Mouse (Mus musculus) small intestine, adult 2 months (tissue): ENCODE measurements around the gene Cmc1. TPM values are rescaled to one million over a fixed set of nuclear protein-coding genes. Genes with fewer than 3 reads are reported as not detected.

Experiments
- H3K27ac ChIP-seq: fragments of 200-500 bp; 2 replicates; pipeline ENCODE4 v1.5.1; 2012; ENCODE audit warnings: low read depth, low read length, control low read depth, inconsistent platforms; ENCODE audit not compliant: insufficient read depth
- H3K27me3 ChIP-seq: fragments of 200-500 bp; 2 replicates; pipeline ENCODE4 v1.6.1; 2012; ENCODE audit warnings: mild to moderate bottlenecking, moderate library complexity, low read length, inconsistent platforms; ENCODE audit not compliant: control insufficient read depth, insufficient read depth
- H3K36me3 ChIP-seq: fragments of 200-500 bp; 2 replicates; pipeline ENCODE4 v1.6.1; 2012; ENCODE audit warnings: mild to moderate bottlenecking, low read length, control low read depth, inconsistent platforms; ENCODE audit not compliant: control insufficient read depth, insufficient read depth
- H3K4me1 ChIP-seq: fragments of 200-500 bp; 2 replicates; pipeline ENCODE4 v1.6.1; 2012; ENCODE audit warnings: low read length, inconsistent platforms, mixed read lengths; ENCODE audit not compliant: control insufficient read depth, insufficient read depth, insufficient read length
- H3K4me3 ChIP-seq: fragments of 200-500 bp; 2 replicates; pipeline ENCODE4 v1.5.1; 2012; ENCODE audit warnings: low read depth, mild to moderate bottlenecking, control low read depth, inconsistent platforms, low read length, moderate library complexity
- CTCF ChIP-seq: fragments of 200-500 bp; IDR thresholded peaks from 2 replicates; pipeline ENCODE4 v1.5.1; 2012; ENCODE audit warnings: low read depth, mild to moderate bottlenecking, control low read depth, inconsistent platforms, low read length, moderate library complexity, mixed read lengths; ENCODE audit not compliant: insufficient replicate concordance, insufficient read length; ENCODE audit errors: extremely low read depth
- POLR2A ChIP-seq: fragments of 200-500 bp; IDR thresholded peaks from 2 replicates; pipeline ENCODE4 v1.6.1; 2012; ENCODE audit warnings: low read depth, mild to moderate bottlenecking, control low read depth, inconsistent platforms, low read length, moderate library complexity
- WGBS: fragments of 180-500 bp; shearing (Covaris S2); methylation state at CpG from one replicate; pipeline ENCODE4 v1.1.7; 2018; 5-methylcytosine and 5-hydroxymethylcytosine counted together
- polyA plus RNA-seq: library from polyadenylated mRNA; depleted of rRNA; stranded (reverse); fragments of >200 nt; gene quantifications from 2 replicates; pipeline ENCODE4 v1.2.3, GENCODE M21; 2012

Gene Cmc1
- polyA plus RNA-seq, 1 experiment: 0.39 TPM

GRCm38 (mm10) chr9:118186776-118187175, 36.8 kb upstream of the Cmc1 start:
- Histone ChIP-seq H3K4me1 (no peaks in the 10 kb centered on the region), H3K36me3 (no peaks in the 10 kb centered on the region), H3K4me3 (no peak overlapping the region), H3K27me3 (no peaks in the 10 kb centered on the region), H3K27ac (no peak overlapping the region)
- WGBS: 80% methylated on average over 10 of the region's 10 CpGs
- TF ChIP-seq POLR2A: no peak
- TF ChIP-seq CTCF: no peak

DNA sequence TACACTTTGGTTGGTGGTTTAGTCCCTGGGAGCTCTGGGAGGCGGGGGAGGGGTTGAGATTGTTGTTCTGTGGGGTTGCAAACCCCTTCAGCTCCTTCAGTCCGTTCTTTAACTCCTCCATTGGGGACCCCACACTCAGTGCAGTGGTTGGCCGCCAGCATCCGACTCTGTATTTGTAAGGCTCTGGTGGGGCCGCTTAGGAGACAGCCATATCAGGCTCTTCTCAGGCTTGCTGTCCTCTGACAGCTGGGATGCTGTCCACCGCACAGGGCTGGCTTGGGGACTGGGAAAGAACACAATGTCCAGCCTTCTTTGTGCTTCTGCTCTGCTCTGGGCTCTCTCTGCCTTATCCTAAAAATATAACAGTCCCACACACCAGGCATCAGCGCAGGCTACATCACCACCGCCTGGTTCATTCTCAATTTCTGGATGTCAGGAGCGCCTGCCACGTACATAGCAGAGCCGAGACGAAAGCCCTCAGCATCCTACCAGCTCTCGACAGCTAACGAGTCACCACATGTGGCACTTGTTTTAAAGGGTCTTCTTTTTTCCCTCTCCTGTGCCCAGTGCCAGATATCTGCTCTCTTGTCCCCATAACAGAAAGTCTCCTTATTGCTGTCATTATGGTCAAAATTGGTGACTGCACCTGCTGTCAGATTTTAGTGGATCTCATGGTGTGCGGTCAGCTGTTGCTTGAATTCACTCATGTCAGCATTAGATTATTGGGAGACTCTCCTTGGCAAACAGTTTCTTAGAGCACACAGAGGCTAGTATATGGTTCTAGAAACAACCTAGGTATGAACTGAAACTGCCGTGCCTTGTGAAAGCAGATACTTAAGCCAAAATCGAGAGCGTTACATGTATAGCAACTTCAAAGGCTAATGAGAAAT, 29.4 kb upstream of the Cmc1 start:
- Histone ChIP-seq H3K36me3 (no peaks in the 10 kb centered on the region), H3K4me3 (no peak overlapping the region), H3K27ac (no peak overlapping the region), H3K4me1 (no peaks in the 10 kb centered on the region), H3K27me3 (no peaks in the 10 kb centered on the region)
- TF ChIP-seq POLR2A: no peak
- TF ChIP-seq CTCF: no peak
- 83% methylated on average over 18 of the region's 18 CpGs for WGBS

GRCm38 (mm10) chr9:118176687-118177086, 26.7 kb upstream of the Cmc1 start:
- 79% methylated on average over 3 of the region's 3 CpGs for WGBS

GRCm38 (mm10) chr9:118175411-118175810, 25.4 kb upstream of the Cmc1 start:
- H3K4me1 ChIP-seq: no peaks in the 10 kb centered on the region

More at GRCm38 (mm10) chr9:118176687-118177086, 26.7 kb upstream of the Cmc1 start:
- H3K4me1 ChIP-seq: no peaks in the 10 kb centered on the region
- no peak overlapping the region for H3K4me3 ChIP-seq
- no peaks in the 10 kb centered on the region for H3K27me3 ChIP-seq
- no peak overlapping the region for H3K27ac ChIP-seq
- no peak for TF ChIP-seq CTCF
- no peak for TF ChIP-seq POLR2A
- H3K36me3 ChIP-seq: no peaks in the 10 kb centered on the region

GRCm38 (mm10) chr9:118173086-118173485, 23.1 kb upstream of the Cmc1 start:
- H3K27me3 ChIP-seq: no peaks in the 10 kb centered on the region
- H3K36me3 ChIP-seq: no peaks in the 10 kb centered on the region
- TF ChIP-seq POLR2A (no peak), CTCF (no peak)
- H3K27ac ChIP-seq: no peak overlapping the region
- WGBS: 82% methylated on average over 4 of the region's 4 CpGs
- no peaks in the 10 kb centered on the region for H3K4me1 ChIP-seq
- H3K4me3 ChIP-seq: no peak overlapping the region

More at GRCm38 (mm10) chr9:118175411-118175810, 25.4 kb upstream of the Cmc1 start:
- H3K27me3 ChIP-seq: no peaks in the 10 kb centered on the region
- no peak overlapping the region for H3K4me3 ChIP-seq
- no peak overlapping the region for H3K27ac ChIP-seq
- no peaks in the 10 kb centered on the region for H3K36me3 ChIP-seq
- TF ChIP-seq CTCF (no peak), POLR2A (no peak)
- 90% methylated on average over 4 of the region's 4 CpGs for WGBS

- TF ChIP-seq POLR2A: no peak
- 0 out of 2 replicates have a peak, but pooled peaks have one; percentile 20 for TF ChIP-seq CTCF
- Histone ChIP-seq H3K27ac (no peak overlapping the region), H3K27me3 (no peaks in the 10 kb centered on the region), H3K36me3 (no peaks in the 10 kb centered on the region), H3K4me3 (no peak overlapping the region), H3K4me1 (no peaks in the 10 kb centered on the region)
- 37% methylated on average over 5 of the region's 5 CpGs for WGBS
These were observed 18.6 kb upstream of the Cmc1 start for GRCm38 (mm10) chr9:118168544-118168943.

DNA sequence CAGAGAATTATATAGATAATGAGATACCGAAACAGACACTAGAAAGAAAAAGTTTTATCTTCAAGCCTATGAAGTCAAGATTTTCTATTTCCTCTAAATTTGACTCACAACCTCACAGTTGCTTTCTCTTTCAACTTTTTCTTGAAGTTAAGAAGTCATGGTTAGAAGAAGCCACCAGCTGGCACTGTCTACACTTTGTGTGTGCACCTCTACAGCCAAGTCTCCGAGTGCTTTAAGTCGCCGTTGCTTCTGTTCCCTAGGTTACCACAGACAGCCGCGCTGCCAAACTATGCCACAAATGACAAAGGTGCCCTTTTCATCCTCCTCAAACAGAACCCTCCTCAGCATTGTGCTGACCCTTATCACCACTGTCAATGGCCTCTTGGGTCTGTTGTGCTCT, 17.6 kb upstream of the Cmc1 start:
- Histone ChIP-seq H3K4me1 (no peaks in the 10 kb centered on the region), H3K27me3 (no peaks in the 10 kb centered on the region), H3K27ac (no peak overlapping the region), H3K4me3 (no peak overlapping the region), H3K36me3 (no peaks in the 10 kb centered on the region)
- TF ChIP-seq POLR2A: no peak
- TF ChIP-seq CTCF: no peak
- 84% methylated on average over 6 of the region's 6 CpGs for WGBS
